Mouse (Mus musculus): ENCODE measurements around the gene Ptprm. TPM values are rescaled to one million over a fixed set of nuclear protein-coding genes. Genes with fewer than 3 reads are reported as not detected.

The Ptprm gene
- polyA plus RNA-seq, 1 experiment: not detected

GRCm38 (mm10) chr17:67226991-67227390, 127.3 kb downstream of the Ptprm start:
- TF ChIP-seq GATA1 (IDR thresholded peaks at IDR 0.05; ENCODE audit: low read length): no peak

GRCm38 (mm10) chr17:67215326-67215725, 138.9 kb downstream of the Ptprm start:
- no peak for TF ChIP-seq GATA1 (IDR thresholded peaks at IDR 0.05; ENCODE audit: low read length)

GRCm38 (mm10) chr17:67213711-67214110, 140.5 kb downstream of the Ptprm start:
- TF ChIP-seq GATA1 (IDR thresholded peaks at IDR 0.05; ENCODE audit: low read length): no peak

GRCm38 (mm10) chr17:67209676-67210344, 144.4 kb downstream of the Ptprm start:
- TF ChIP-seq GATA1 (IDR thresholded peaks at IDR 0.05; ENCODE audit: low read length): no peak

GRCm38 (mm10) chr17:67208600-67208999, 145.7 kb downstream of the Ptprm start:
- no peak for TF ChIP-seq GATA1 (IDR thresholded peaks at IDR 0.05; ENCODE audit: low read length)

GRCm38 (mm10) chr17:67206984-67207383, 147.3 kb downstream of the Ptprm start:
- no peak for TF ChIP-seq GATA1 (IDR thresholded peaks at IDR 0.05; ENCODE audit: low read length)

GRCm38 (mm10) chr17:67201151-67201550, 153.1 kb downstream of the Ptprm start:
- TF ChIP-seq GATA1 (IDR thresholded peaks at IDR 0.05; ENCODE audit: low read length): no peak

GRCm38 (mm10) chr17:67193728-67194127, 160.5 kb downstream of the Ptprm start:
- no peak for TF ChIP-seq GATA1 (IDR thresholded peaks at IDR 0.05; ENCODE audit: low read length)

GRCm38 (mm10) chr17:67188514-67188913, 165.7 kb downstream of the Ptprm start:
- TF ChIP-seq GATA1 (IDR thresholded peaks at IDR 0.05; ENCODE audit: low read length): no peak

- TF ChIP-seq GATA1 (IDR thresholded peaks at IDR 0.05; ENCODE audit: low read length): no peak
Measured at GRCm38 (mm10) chr17:67186879-67187278, 167.4 kb downstream of the Ptprm start.

- TF ChIP-seq GATA1 (IDR thresholded peaks at IDR 0.05; ENCODE audit: low read length): no peak
Measured at GRCm38 (mm10) chr17:67185942-67186341, 168.3 kb downstream of the Ptprm start.

- no peak for TF ChIP-seq GATA1 (IDR thresholded peaks at IDR 0.05; ENCODE audit: low read length)
Measured at GRCm38 (mm10) chr17:67179446-67179845, 174.8 kb downstream of the Ptprm start.

GRCm38 (mm10) chr17:67178686-67179265, 175.5 kb downstream of the Ptprm start:
- TF ChIP-seq GATA1 (IDR thresholded peaks at IDR 0.05; ENCODE audit: low read length): no peak

- TF ChIP-seq GATA1 (IDR thresholded peaks at IDR 0.05; ENCODE audit: low read length): no peak
Measured at GRCm38 (mm10) chr17:67175836-67176235, 178.4 kb downstream of the Ptprm start.

- TF ChIP-seq GATA1 (IDR thresholded peaks at IDR 0.05; ENCODE audit: low read length): no peak
Measured at GRCm38 (mm10) chr17:67171353-67171752, 182.9 kb downstream of the Ptprm start.

- TF ChIP-seq GATA1 (IDR thresholded peaks at IDR 0.05; ENCODE audit: low read length): no peak
Measured at GRCm38 (mm10) chr17:67170696-67171095, 183.6 kb downstream of the Ptprm start.

- TF ChIP-seq GATA1 (IDR thresholded peaks at IDR 0.05; ENCODE audit: low read length): no peak
Measured at GRCm38 (mm10) chr17:67165876-67166275, 188.4 kb downstream of the Ptprm start.
